Mouse (Mus musculus) Patski (cell line): ENCODE results near the gene Ston1. TPM values are rescaled to one million over a fixed set of nuclear protein-coding genes. Genes with fewer than 3 reads are reported as not detected.

ENCODE experiments used
- ATAC-seq: fragments of 100-300 bp; one replicate; pipeline ENCODE4 v1.8.0; 2021
- CTCF ChIA-PET: fragments of 350-600 bp; sonication (Branson Sonifier 250); formaldehyde crosslinking; loops from one replicate; lab custom pipeline; 2022; ENCODE audit warnings: inconsistent platforms; lab: Charles Lee
- POLR2A ChIA-PET: fragments of 350-600 bp; sonication (Branson Sonifier 250); formaldehyde crosslinking; loops from one replicate; lab custom pipeline; 2022; ENCODE audit warnings: antibody characterized with exemption, inconsistent platforms; lab: Charles Lee
- DNase-seq: peaks from one replicate; pipeline ENCODE4 v3.0.0-alpha.2; 2011; ENCODE audit warnings: low read depth, low spot score
- H3K27me3 ChIP-seq: fragments of 371-371 bp; one replicate; pipeline ENCODE4 v1.5.1; 2021
- CTCF ChIP-seq: fragments of 100-300 bp; IDR thresholded peaks from one replicate; pipeline ENCODE4 v1.5.1; 2021
- in situ Hi-C: fragments of 300-500 bp; cut with MboI; formaldehyde crosslinking; loops from 3 replicates; pipeline ENCODE4 v1.11.1; 2018; ENCODE audit warnings: low pct_unique_long_range_greater_than_20kb, mixed read lengths
- polyA plus RNA-seq: library from polyadenylated mRNA; unstranded; gene quantifications from one replicate; pipeline ENCODE4 v1.2.3, GENCODE M21; 2021

Ston1 gene
- 62.0 TPM for polyA plus RNA-seq

DNA sequence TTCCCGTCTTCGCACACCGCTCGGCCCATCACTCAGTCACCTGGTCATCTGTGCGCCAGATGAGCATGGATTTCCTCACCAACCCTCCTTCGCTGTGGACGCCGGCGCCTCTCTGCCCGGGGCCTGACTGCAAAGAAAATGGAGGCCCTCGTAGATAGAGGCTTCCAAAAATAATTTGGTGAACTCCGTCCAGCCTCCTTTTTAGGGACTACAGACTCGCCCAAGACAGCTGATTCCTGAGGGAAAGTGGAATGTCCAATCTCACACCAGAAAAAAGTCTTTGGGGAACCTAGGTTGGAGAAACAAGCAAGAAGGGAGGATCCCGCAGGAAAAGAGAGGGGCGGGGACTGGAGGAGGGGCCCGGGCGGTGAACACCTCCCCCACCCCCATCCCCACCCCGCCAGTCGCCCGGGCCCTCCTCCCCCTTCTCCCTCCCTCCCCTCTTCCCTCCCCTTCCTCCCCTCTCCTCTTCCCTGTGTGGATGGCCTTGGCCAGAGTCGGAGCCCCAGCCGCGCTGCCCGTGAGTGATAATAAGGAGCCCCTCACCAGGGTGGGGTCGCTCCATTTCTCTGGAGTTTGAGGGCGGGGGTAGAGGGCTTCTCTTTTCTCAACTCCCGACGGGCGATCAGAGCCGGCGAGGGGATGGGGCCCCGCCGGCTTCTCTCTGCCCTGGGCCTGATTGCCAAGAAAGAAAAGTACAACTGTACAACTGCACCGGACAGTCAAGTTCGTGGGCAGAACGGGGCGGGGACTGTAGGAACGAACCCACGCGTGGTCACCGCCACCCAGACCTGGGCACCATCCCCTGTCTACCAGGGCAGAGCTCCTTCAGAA lies at the start of gene Ston1:
TSS of gene Ston1 (plus strand) at position 463 of the 834 bp plus-strand sequence.
- no peaks in the 10 kb centered on the region for H3K27me3 ChIP-seq
- CTCF ChIA-PET, result interaction anchor here (0.6 to 4.0 kb wide), 7 partner anchors 25 to 46 kb away, joined by 3 to 18 read pairs (median 3); no protein-coding TSS in a partner anchor
- in situ Hi-C loops, result loop anchor here (5.0 kb wide), 1 partner anchor 35 kb away; no protein-coding TSS in a partner anchor
- no peak for TF ChIP-seq CTCF
- DNase-seq (peak; percentile 24), ATAC-seq (peak; percentile 92)
- POLR2A ChIA-PET, result interaction anchor here (1.4 to 1.6 kb wide), 2 partner anchors 11 to 44 kb away, joined by 4 to 7 read pairs; no protein-coding TSS in a partner anchor

DNA sequence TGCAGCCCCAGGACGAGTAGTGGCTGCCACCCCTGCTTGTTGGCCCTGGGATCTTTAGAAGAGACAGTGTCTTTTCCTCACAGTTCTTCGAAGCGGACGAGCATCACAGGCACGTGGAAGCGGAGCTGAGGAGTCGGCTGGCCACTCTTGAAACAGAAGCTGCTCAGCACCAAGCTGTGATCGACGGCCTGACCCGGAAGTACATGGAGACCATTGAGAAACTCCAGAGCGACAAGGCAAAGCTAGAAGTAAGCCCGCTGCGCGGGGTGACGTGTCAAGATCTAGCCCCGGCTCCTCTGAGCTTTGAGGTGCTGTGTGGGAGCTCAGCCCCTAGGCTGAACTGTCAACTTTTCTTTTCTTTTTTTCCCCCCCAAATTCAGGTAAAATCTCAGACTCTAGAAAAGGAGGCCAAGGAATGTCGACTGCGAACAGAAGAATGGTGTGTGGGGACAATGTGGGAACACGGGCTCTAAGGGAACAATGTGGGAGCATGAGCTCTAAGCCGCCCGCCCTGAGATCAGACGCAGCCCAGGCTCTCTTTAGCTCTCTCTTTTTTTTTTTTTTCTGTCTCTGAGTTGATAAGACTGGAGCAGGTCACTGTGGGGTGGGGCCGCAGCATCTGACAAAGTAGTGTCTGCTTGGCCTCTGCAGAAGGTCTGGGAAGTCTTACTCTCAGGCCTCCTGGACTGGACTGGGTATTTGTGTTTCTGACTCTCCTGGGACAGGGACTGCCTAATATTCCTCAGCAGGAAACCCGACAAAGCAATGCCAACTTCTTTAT lies 47.9 kb upstream of the Ston1 start:
- in situ Hi-C loops, result no loop called here
- no peak for ATAC-seq
- CTCF ChIA-PET, result no interaction called here
- POLR2A ChIA-PET, result no interaction called here
- DNase-seq, result no peak
- no peaks in the 10 kb centered on the region for H3K27me3 ChIP-seq
- no peak for TF ChIP-seq CTCF

GRCm38 (mm10) chr17:88550351-88550750 lies 47.1 kb upstream of the Ston1 start:
- POLR2A ChIA-PET, result no interaction called here
- ATAC-seq, result no peak
- H3K27me3 ChIP-seq, result no peaks in the 10 kb centered on the region
- CTCF ChIA-PET, result interaction anchor here (1.4 to 1.9 kb wide), 2 partner anchors 16 to 46 kb away, joined by 3 to 5 read pairs; no protein-coding TSS in a partner anchor
- no peak for TF ChIP-seq CTCF
- no peak for DNase-seq
- in situ Hi-C loops, result no loop called here

DNA sequence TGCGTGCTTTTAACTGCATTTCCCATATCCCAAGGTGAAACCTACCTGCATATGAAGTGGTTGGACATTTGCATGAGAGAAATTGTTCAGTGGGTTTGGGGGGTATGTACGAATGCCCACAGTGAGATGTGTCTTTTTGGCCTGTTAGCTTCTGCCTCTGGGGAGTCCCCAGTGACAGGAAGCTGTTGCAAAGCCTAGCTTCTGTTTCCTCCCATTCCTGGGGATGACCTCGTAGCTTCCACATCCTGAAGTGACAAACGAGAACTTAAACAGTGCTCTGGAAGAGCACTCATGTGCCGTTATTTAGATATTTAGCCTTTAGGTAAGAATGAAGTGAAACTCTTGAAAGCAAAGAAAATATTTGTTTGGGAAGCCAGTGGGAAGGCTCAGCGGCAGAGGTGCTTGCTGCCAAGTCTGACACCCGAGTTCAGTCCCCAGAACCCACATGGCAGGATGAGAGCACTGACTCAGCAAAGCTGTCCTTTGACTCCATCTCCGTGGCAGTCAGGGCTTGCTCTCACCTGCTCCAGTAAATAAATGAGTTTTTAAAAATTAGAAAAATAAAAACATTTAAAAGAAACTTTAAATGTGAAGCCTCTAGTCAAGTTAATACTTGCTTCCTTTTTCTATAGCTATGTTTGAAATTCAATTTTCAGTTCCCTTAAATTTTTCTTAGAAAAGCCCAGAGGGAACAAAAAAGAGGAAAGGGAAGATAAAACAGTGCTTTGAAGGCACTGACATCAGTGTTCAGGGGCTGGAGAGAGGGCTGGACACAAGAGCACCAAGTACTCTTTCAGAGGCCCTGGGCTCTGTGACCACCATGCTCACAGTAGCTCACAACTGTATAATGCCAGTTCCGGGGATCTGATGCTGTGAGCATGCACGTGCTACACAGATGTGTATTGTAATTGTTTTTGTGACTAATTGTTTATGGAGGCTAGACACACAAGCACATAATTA lies 46.2 kb upstream of the Ston1 start:
- in situ Hi-C loops, result no loop called here
- ATAC-seq, result no peak
- ChIA-PET POLR2A (no interaction called here), CTCF (interaction anchor here (1.4 to 1.9 kb wide), 2 partner anchors 15 to 45 kb away, joined by 3 to 5 read pairs; no protein-coding TSS in a partner anchor)
- no peak for TF ChIP-seq CTCF
- DNase-seq, result no peak
- H3K27me3 ChIP-seq, result no peaks in the 10 kb centered on the region

GRCm38 (mm10) chr17:88552556-88552955 lies 44.9 kb upstream of the Ston1 start:
- no peak for ATAC-seq

DNA sequence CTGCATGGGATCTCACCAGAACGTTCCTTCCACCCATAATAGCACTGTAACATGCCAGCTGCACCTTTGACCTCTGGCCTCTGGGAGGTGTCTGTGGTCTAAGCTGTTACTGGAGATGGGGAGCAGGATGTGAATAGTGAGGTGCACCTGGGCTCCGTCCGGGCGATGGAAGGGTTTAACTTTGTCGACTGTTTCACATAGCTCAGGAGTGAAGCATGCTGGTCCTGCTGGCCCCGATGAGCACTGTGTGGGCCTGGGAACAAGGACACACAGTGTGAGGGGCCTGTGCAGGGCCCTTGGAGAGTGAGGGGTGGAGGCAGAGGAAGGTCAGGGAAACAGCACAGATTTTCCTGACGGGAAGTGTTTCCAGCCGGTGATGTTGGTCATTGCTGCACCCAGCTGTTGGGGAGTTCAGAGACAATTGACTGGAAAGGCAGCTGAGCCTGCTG lies 44.5 kb upstream of the Ston1 start:
- ATAC-seq (no peak), DNase-seq (no peak)
- TF ChIP-seq CTCF, result no peak
- in situ Hi-C loops, result no loop called here
- no peaks in the 10 kb centered on the region for H3K27me3 ChIP-seq
- CTCF ChIA-PET, result no interaction called here
- POLR2A ChIA-PET, result interaction anchor here (0.6 kb wide), 2 partner anchors 9 to 308 kb away, joined by 3 to 8 read pairs; no protein-coding TSS in a partner anchor

More at GRCm38 (mm10) chr17:88552556-88552955, 44.9 kb upstream of the Ston1 start:
- ChIA-PET CTCF (no interaction called here), POLR2A (interaction anchor here (0.6 kb wide), 1 partner anchor 10 kb away, joined by 8 read pairs; no protein-coding TSS in a partner anchor)
- no peak for TF ChIP-seq CTCF
- no peak for DNase-seq
- no peaks in the 10 kb centered on the region for H3K27me3 ChIP-seq
- in situ Hi-C loops, result no loop called here

- DNase-seq (no peak), ATAC-seq (no peak)
- ChIA-PET POLR2A (interaction anchor here (0.6 kb wide), 1 partner anchor 309 kb away, joined by 3 read pairs; no protein-coding TSS in a partner anchor), CTCF (no interaction called here)
- no peak for TF ChIP-seq CTCF
- H3K27me3 ChIP-seq, result no peaks in the 10 kb centered on the region
- in situ Hi-C loops, result no loop called here
These were observed 43.9 kb upstream of the Ston1 start for GRCm38 (mm10) chr17:88553473-88554087.

DNA sequence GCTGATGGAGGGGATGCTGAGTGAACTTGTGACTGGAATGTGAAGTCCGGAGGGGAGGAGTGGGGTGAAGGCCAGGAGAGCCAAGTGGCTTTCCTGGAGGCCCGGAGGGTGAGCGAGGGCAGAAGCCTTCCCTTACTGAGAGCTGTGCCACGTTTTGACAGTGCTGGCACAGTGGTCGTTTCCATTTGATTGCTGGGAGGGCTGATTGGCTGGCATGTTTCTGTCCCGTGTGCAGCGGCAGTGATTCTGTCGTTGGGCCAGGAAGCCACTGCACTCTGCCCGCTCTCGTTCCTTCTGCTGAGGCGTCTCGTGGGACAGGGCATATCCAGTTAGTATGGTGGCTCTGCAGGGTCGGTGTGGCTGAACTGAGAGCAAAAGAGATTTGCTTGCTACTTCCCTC lies 41.3 kb upstream of the Ston1 start:
- DNase-seq, result no peak
- ATAC-seq, result no peak
- ChIA-PET POLR2A (interaction anchor here (0.6 kb wide), 1 partner anchor 298 kb away, joined by 3 read pairs; no protein-coding TSS in a partner anchor), CTCF (interaction anchor here (1.4 to 1.5 kb wide), 3 partner anchors 10 to 85 kb away, joined by 4 to 7 read pairs (median 7); no protein-coding TSS in a partner anchor)
- no peak for TF ChIP-seq CTCF
- no peaks in the 10 kb centered on the region for H3K27me3 ChIP-seq
- in situ Hi-C loops, result no loop called here

GRCm38 (mm10) chr17:88556688-88557087 lies 40.8 kb upstream of the Ston1 start:
- in situ Hi-C loops, result no loop called here
- DNase-seq (no peak), ATAC-seq (no peak)
- no peaks in the 10 kb centered on the region for H3K27me3 ChIP-seq
- CTCF ChIA-PET, result interaction anchor here (1.4 to 2.7 kb wide), 5 partner anchors 11 to 84 kb away, joined by 4 to 14 read pairs (median 7); no protein-coding TSS in a partner anchor
- TF ChIP-seq CTCF, result no peak
- POLR2A ChIA-PET, result no interaction called here
